Mouse (Mus musculus): ENCODE measurements at regions not wholly inside any gene's neighbourhood (a gene's known extent, or its start where the extent isn't known, plus 50 kb on each side); places are given as distances from the start of the nearest gene placed in this dataset.

DNA sequence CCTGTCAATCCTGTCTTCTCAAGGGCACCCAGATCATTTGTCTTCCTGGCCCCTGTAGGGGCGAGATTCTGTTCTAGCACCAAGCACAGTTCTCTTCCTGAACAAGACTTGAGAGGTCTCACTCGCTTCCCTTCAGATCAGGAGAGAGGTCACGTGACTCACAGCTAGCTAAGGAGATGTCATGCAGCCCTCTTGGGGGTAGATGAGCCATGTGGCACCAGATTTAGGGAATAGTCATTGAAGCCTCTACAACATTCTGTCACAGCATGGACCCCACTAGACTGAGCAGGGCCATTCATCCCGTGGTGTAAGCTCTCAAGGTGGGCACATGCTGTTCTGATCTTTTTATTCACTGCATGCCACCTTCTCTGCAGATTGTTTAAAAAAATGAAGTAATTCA, 338.2 kb downstream of the Cdh26 start:
- WGBS = 72% methylated on average over 4 of the region's 4 CpGs
- Histone ChIP-seq H3K4me1 (ENCODE audit: control insufficient read depth, insufficient read depth, low read length) (peaks cover 3% of the 10 kb centered on the region; the same call in 1 of the 2 replicates), H3K9ac (ENCODE audit: low read depth, low read length, severe bottlenecking) (no peak overlapping the region), H3K27ac (replicated peaks; ENCODE audit: low read depth, low read length) (no peak overlapping the region), H3K4me3 (replicated peaks; ENCODE audit: low read length) (no peak overlapping the region), H3K36me3 (ENCODE audit: control insufficient read depth, insufficient read depth, low read length) (no peaks in the 10 kb centered on the region), H3K4me2 (replicated peaks; ENCODE audit: low read depth, low read length, severe bottlenecking) (no peak overlapping the region), H3K27me3 (ENCODE audit: control insufficient read depth, insufficient read depth, low read length) (no peaks in the 10 kb centered on the region), H3K9me3 (ENCODE audit: control insufficient read depth, low read length) (no peaks in the 10 kb centered on the region)
- no peak for DNase-seq (ENCODE audit: low spot score)
- TF ChIP-seq POLR2A (IDR thresholded peaks at IDR 0.05; ENCODE audit: borderline replicate concordance, extremely low read depth, insufficient read depth, insufficient read length) = no peak
- ATAC-seq (ENCODE audit: low FRiP score, low read depth) = no peak

DNA sequence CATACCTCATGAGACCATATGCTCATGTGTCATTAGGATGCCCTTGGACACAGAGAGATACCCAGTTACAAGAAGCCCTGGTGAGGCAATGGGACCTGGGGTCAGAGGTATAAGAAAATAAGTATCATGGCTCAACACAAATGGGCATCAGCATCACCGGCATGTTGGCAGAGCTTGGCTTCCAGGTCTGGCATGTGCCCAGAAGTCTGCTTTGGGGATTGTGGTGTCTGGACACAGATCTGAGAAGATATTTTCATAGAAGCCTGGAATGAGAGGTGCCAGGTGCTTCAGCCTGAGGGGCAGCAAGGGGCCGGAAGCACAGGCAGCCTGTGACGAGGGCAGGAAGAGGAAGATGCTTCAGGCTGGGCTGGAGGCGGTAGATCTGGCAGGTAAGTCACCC, 338.7 kb downstream of the Cdh26 start:
- Histone ChIP-seq H3K4me3 (replicated peaks; ENCODE audit: low read length) (no peak overlapping the region), H3K9me3 (ENCODE audit: control insufficient read depth, low read length) (no peaks in the 10 kb centered on the region), H3K36me3 (ENCODE audit: control insufficient read depth, insufficient read depth, low read length) (no peaks in the 10 kb centered on the region), H3K9ac (ENCODE audit: low read depth, low read length, severe bottlenecking) (no peak overlapping the region), H3K4me2 (replicated peaks; ENCODE audit: low read depth, low read length, severe bottlenecking) (no peak overlapping the region), H3K27me3 (ENCODE audit: control insufficient read depth, insufficient read depth, low read length) (no peaks in the 10 kb centered on the region), H3K4me1 (ENCODE audit: control insufficient read depth, insufficient read depth, low read length) (peaks cover 3% of the 10 kb centered on the region; the same call in 1 of the 2 replicates), H3K27ac (replicated peaks; ENCODE audit: low read depth, low read length) (no peak overlapping the region)
- ATAC-seq (ENCODE audit: low FRiP score, low read depth) (no peak), DNase-seq (ENCODE audit: low spot score) (no peak)
- no peak for TF ChIP-seq POLR2A (IDR thresholded peaks at IDR 0.05; ENCODE audit: borderline replicate concordance, extremely low read depth, insufficient read depth, insufficient read length)
- WGBS = 82% methylated on average over 4 of the region's 4 CpGs

DNA sequence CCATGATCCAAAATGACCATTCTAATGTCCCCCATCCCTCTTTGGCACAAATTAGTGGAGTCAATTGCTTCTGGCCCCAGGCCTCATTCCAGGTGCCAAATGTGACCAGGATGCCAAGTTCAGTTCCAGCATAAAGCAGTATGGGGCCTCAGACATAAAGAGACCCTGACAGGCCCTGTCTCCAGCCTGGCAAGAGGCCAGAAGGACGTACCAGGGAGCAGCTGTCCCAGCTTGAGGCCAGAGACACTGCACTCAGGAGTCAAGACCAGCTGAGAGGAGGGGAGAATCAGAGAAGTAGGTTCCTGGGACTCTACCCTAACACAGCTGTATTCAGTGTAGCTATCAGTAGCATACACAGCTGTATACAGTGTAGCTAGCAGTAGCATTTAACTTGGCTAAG, 341.1 kb downstream of the Cdh26 start:
- Histone ChIP-seq H3K9ac (ENCODE audit: low read depth, low read length, severe bottlenecking) (no peak overlapping the region), H3K4me2 (replicated peaks; ENCODE audit: low read depth, low read length, severe bottlenecking) (no peak overlapping the region), H3K4me3 (replicated peaks; ENCODE audit: low read length) (no peak overlapping the region), H3K27ac (replicated peaks; ENCODE audit: low read depth, low read length) (no peak overlapping the region), H3K4me1 (ENCODE audit: control insufficient read depth, insufficient read depth, low read length) (peaks cover 3% of the 10 kb centered on the region; the same call in 1 of the 2 replicates), H3K9me3 (ENCODE audit: control insufficient read depth, low read length) (no peaks in the 10 kb centered on the region), H3K27me3 (ENCODE audit: control insufficient read depth, insufficient read depth, low read length) (no peaks in the 10 kb centered on the region), H3K36me3 (ENCODE audit: control insufficient read depth, insufficient read depth, low read length) (no peaks in the 10 kb centered on the region)
- no peak for DNase-seq (ENCODE audit: low spot score)
- TF ChIP-seq POLR2A (IDR thresholded peaks at IDR 0.05; ENCODE audit: borderline replicate concordance, extremely low read depth, insufficient read depth, insufficient read length) = no peak
- 41% methylated on average over 1 of the region's 1 CpGs for WGBS
- ATAC-seq (ENCODE audit: low FRiP score, low read depth) = no peak

DNA sequence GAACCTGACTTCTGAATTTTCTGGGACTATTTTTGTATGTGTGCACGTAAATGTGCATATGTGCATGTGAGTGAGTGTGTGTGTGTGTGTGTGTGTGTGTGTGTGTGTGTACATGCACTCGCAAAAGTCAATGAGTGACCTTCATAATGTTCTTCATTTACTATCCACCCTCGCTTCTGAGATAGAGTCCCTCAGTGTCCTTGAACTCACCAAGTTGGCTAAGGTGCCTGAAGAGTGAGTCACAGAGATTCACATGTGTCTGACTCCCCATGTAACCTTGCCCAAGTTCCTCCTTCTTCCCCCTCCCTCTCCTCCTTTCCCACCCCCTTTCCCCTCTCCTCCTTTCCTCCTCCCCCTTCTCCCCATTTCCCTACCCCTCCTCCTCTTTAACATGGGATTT, 341.6 kb downstream of the Cdh26 start:
- Histone ChIP-seq H3K27me3 (ENCODE audit: control insufficient read depth, insufficient read depth, low read length) (no peaks in the 10 kb centered on the region), H3K4me3 (replicated peaks; ENCODE audit: low read length) (no peak overlapping the region), H3K9me3 (ENCODE audit: control insufficient read depth, low read length) (no peaks in the 10 kb centered on the region), H3K27ac (replicated peaks; ENCODE audit: low read depth, low read length) (no peak overlapping the region), H3K4me2 (replicated peaks; ENCODE audit: low read depth, low read length, severe bottlenecking) (no peak overlapping the region), H3K4me1 (ENCODE audit: control insufficient read depth, insufficient read depth, low read length) (peaks cover 3% of the 10 kb centered on the region; the same call in 1 of the 2 replicates), H3K9ac (ENCODE audit: low read depth, low read length, severe bottlenecking) (no peak overlapping the region), H3K36me3 (ENCODE audit: control insufficient read depth, insufficient read depth, low read length) (no peaks in the 10 kb centered on the region)
- WGBS = 91% methylated on average over 3 of the region's 3 CpGs
- DNase-seq (ENCODE audit: low spot score) = no peak
- TF ChIP-seq POLR2A (IDR thresholded peaks at IDR 0.05; ENCODE audit: borderline replicate concordance, extremely low read depth, insufficient read depth, insufficient read length) = no peak
- no peak for ATAC-seq (ENCODE audit: low FRiP score, low read depth)

DNA sequence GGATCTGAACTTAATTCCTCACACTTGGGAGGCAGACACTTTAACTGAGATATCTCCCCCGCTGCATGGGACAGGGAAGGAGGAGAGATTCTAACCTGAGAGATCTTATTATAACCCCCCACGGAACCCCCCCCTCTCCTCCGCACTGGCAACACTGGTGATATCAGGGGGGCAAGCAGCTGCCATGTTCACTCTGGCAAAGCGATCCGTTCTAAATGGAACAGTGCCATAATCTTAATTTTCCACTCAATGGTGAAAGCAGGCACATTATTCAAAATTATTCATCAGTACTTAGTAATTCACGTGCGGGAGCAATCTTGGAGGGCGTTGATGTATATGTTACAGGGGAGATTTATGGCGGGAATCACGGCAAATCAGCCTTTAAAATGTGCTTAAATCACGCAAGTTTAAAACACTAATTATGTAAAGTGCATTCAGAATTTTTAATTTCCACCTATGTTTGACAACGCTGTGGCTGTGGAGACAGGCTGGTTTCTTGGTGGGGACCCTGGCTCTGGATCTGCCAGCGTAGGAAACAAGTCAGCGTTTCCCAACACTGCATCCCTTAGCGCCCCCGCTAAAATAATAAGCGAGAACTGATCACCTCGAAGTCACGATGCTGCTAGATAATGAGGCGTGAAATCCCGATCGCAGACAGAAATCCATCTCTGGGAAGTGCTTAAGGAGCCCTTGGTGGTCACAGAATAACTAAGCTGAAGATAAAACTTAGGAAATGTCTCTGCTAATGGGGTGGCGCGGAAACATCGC, 354.7 kb downstream of the Cdh26 start:
- Histone ChIP-seq H3K9me3 (ENCODE audit: control insufficient read depth, low read length) (no peaks in the 10 kb centered on the region), H3K4me3 (replicated peaks; ENCODE audit: low read length) (no peak overlapping the region), H3K36me3 (ENCODE audit: control insufficient read depth, insufficient read depth, low read length) (no peaks in the 10 kb centered on the region), H3K27ac (replicated peaks; ENCODE audit: low read depth, low read length) (no peak overlapping the region), H3K4me2 (replicated peaks; ENCODE audit: low read depth, low read length, severe bottlenecking) (no peak overlapping the region), H3K4me1 (ENCODE audit: control insufficient read depth, insufficient read depth, low read length) (no peaks in the 10 kb centered on the region), H3K9ac (ENCODE audit: low read depth, low read length, severe bottlenecking) (no peak overlapping the region), H3K27me3 (ENCODE audit: control insufficient read depth, insufficient read depth, low read length) (no peaks in the 10 kb centered on the region)
- no peak for DNase-seq (ENCODE audit: low spot score)
- TF ChIP-seq POLR2A (IDR thresholded peaks at IDR 0.05; ENCODE audit: borderline replicate concordance, extremely low read depth, insufficient read depth, insufficient read length) = no peak
- ATAC-seq (ENCODE audit: low FRiP score, low read depth) = no peak
- WGBS = 68% methylated on average over 25 of the region's 25 CpGs

Measured in limb, embryonic 14.5 days (tissue).